Mouse (Mus musculus): ENCODE measurements at regions not wholly inside any gene's neighbourhood (a gene's known extent, or its start where the extent isn't known, plus 50 kb on each side); places are given as distances from the start of the nearest gene placed in this dataset.

GRCm38 (mm10) chr11:12516374-12516773 lies 51.6 kb upstream of the Cobl start:
- TF ChIP-seq CTCF (IDR thresholded peaks at IDR 0.05; ENCODE audit: insufficient read depth, low read depth, low read length) (no peak), POLR2A (IDR thresholded peaks at IDR 0.05; ENCODE audit: insufficient read depth, low read depth, low read length) (no peak)
